Mouse (Mus musculus): ENCODE measurements around the gene Selenow.

Gene Selenow

GRCm38 (mm10) chr7:15922220-15922773 is at the start of gene Selenow:
Selenow (minus strand) TSS chr7:15922402.
- peak; percentile 90 for DNase-seq (ENCODE audit: low spot score)

GRCm38 (mm10) chr7:15969674-15970073 is 47.5 kb upstream of the Selenow start:
- DNase-seq (ENCODE audit: low spot score) = no peak

- DNase-seq (ENCODE audit: low spot score) = no peak
Observed at GRCm38 (mm10) chr7:15968322-15968721, 46.1 kb upstream of the Selenow start.

- peak; percentile 70 for DNase-seq (ENCODE audit: low spot score)
Observed at GRCm38 (mm10) chr7:15967312-15967711, 45.1 kb upstream of the Selenow start, which contains the start of gene Ehd2. Ehd2 (minus strand) TSS chr7:15967567.

- no peak for DNase-seq (ENCODE audit: low spot score)
Observed at GRCm38 (mm10) chr7:15966489-15966888, 44.3 kb upstream of the Selenow start.

- DNase-seq (ENCODE audit: low spot score) = no peak
Observed at GRCm38 (mm10) chr7:15963798-15964652, 41.8 kb upstream of the Selenow start.

- no peak for DNase-seq (ENCODE audit: low spot score)
Observed at GRCm38 (mm10) chr7:15962311-15963288, 40.4 kb upstream of the Selenow start.

- DNase-seq (ENCODE audit: low spot score) = no peak
Observed at GRCm38 (mm10) chr7:15961798-15962197, 39.6 kb upstream of the Selenow start.

GRCm38 (mm10) chr7:15961239-15961638 is 39.0 kb upstream of the Selenow start:
- DNase-seq (ENCODE audit: low spot score) = no peak

- no peak for DNase-seq (ENCODE audit: low spot score)
Observed at GRCm38 (mm10) chr7:15960691-15961090, 38.5 kb upstream of the Selenow start.

- no peak for DNase-seq (ENCODE audit: low spot score)
Observed at GRCm38 (mm10) chr7:15956143-15956542, 33.9 kb upstream of the Selenow start.

- DNase-seq (ENCODE audit: low spot score) = no peak
Observed at GRCm38 (mm10) chr7:15955509-15955908, 33.3 kb upstream of the Selenow start.

- peak; percentile 69 for DNase-seq (ENCODE audit: low spot score)
Observed at GRCm38 (mm10) chr7:15954978-15955443, 32.8 kb upstream of the Selenow start.

GRCm38 (mm10) chr7:15954436-15954835 is 32.2 kb upstream of the Selenow start:
- DNase-seq (ENCODE audit: low spot score) = no peak

GRCm38 (mm10) chr7:15953307-15954074 is 31.3 kb upstream of the Selenow start:
- DNase-seq (ENCODE audit: low spot score) = peak; percentile 62

- DNase-seq (ENCODE audit: low spot score) = peak; percentile 84
Observed at GRCm38 (mm10) chr7:15952416-15952815, 30.2 kb upstream of the Selenow start.

- no peak for DNase-seq (ENCODE audit: low spot score)
Observed at GRCm38 (mm10) chr7:15950008-15950407, 27.8 kb upstream of the Selenow start.

- DNase-seq (ENCODE audit: low spot score) = no peak
Observed at GRCm38 (mm10) chr7:15949216-15949790, 27.1 kb upstream of the Selenow start.

- peak; percentile 85 for DNase-seq (ENCODE audit: low spot score)
Observed at GRCm38 (mm10) chr7:15948381-15948941, 26.3 kb upstream of the Selenow start.

GRCm38 (mm10) chr7:15947653-15948260 is 25.6 kb upstream of the Selenow start:
- DNase-seq (ENCODE audit: low spot score) = no peak

Data from c-Kit-positive CD71-positive TER-119-positive erythroid progenitor cells, embryonic 14.5 days (primary cell).